Mouse (Mus musculus): ENCODE measurements around the gene Sh2d1b2. TPM values are rescaled to one million over a fixed set of nuclear protein-coding genes. Genes with fewer than 3 reads are reported as not detected.
"Not testable (repeated sequence)": the region's sequence is repeated elsewhere in the genome, so short reads cannot be mapped to it uniquely, and the experiment has no call there.

The Sh2d1b2 gene
- not detected in 2 replicates for polyA plus RNA-seq (2014; fragmentation: Nextera tagmentation; extraction: Ambion mirVana)

DNA sequence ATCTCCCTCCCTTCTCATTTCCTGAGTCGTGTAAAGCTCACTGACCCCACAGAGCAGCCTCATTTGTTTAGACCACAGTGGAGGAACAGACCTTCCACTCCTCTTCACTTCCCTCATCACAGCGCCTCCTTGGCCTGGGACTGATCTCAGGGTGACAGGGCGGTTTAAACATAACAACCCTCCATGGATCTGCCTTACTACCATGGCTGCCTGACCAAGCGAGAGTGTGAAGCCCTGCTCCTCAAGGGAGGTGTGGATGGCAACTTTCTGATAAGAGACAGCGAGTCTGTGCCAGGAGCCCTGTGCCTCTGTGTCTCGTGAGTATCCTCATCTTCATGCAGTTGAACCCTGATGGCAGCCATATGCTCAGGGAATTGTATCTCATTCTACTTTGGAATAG is at the start of gene Sh2d1b2:
TSS of gene Sh2d1b2 (plus strand) at position 62 of the 400 bp plus-strand sequence.
- ATAC-seq (ENCODE audit: insufficient number of reproducible peaks, low FRiP score, low TSS enrichment, low read depth); H3K9ac ChIP-seq (ENCODE audit: low read length); DNase-seq (ENCODE audit: low spot score); H3K9me3 ChIP-seq (ENCODE audit: control insufficient read depth, low read length); H3K36me3 ChIP-seq (ENCODE audit: control insufficient read depth, insufficient read depth, low read length); H3K27me3 ChIP-seq (ENCODE audit: control insufficient read depth, insufficient read depth, low read length); H3K4me2 ChIP-seq (ENCODE audit: low read depth, severe bottlenecking); H3K27ac ChIP-seq (replicated peaks; ENCODE audit: low read depth, low read length); H3K4me1 ChIP-seq (ENCODE audit: control insufficient read depth, insufficient read depth, low read length); H3K4me3 ChIP-seq (ENCODE audit: low read depth, low read length): not testable (repeated sequence)
- WGBS: 70% methylated on average over 5 of the region's 6 CpGs

DNA sequence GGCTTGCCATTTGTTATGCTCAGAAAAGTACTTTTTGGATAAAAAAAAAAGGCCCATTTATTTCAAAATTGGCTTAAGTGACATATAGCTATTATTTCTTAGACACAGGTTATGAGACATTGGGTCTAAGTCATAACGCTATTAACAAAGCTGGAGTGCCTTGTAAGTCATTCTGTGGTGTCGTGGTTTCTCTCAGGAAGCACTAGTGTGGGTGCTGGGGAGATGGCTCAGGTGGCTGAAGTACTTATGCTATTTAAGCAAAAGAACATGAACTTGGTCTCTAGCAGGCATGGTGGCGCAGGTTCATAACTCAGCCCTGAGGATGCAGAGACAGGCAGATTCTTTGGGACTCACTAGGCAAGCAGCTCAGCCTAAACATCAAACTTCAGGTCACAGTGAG is 47.4 kb upstream of the Sh2d1b2 start:
- ATAC-seq (ENCODE audit: insufficient number of reproducible peaks, low FRiP score, low TSS enrichment, low read depth) (no peak), DNase-seq (ENCODE audit: low spot score) (no peak)
- H3K4me3 ChIP-seq (ENCODE audit: low read depth, low read length): no peak overlapping the region
- H3K36me3 ChIP-seq (ENCODE audit: control insufficient read depth, insufficient read depth, low read length): no peaks in the 10 kb centered on the region
- H3K9me3 ChIP-seq (ENCODE audit: control insufficient read depth, low read length): no peaks in the 10 kb centered on the region
- H3K27ac ChIP-seq (replicated peaks; ENCODE audit: low read depth, low read length): no peak overlapping the region
- no peak overlapping the region for H3K4me2 ChIP-seq (ENCODE audit: low read depth, severe bottlenecking)
- no peaks in the 10 kb centered on the region for H3K4me1 ChIP-seq (ENCODE audit: control insufficient read depth, insufficient read depth, low read length)
- H3K9ac ChIP-seq (ENCODE audit: low read length): no peak overlapping the region
- WGBS: 96% methylated on average over 3 of the region's 3 CpGs
- no peaks in the 10 kb centered on the region for H3K27me3 ChIP-seq (ENCODE audit: control insufficient read depth, insufficient read depth, low read length)

DNA sequence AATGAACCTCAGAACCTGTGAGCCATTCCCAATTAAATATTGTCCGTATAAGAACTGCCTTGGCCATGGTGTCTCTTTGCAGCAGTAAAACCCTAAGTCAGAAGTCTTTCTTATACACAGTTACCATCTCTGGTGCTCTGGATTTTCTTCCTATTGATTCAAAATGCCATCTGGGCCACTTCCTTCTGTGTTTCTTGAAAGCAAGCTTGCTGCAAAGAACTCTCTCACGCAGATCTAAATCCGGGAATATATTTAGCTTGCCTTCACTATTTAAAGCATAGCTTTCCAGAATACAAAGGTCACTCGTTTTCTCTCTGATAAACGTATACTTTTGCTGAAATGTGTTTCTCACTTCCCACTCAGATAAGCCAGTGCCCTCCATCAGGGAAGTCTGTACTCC is 46.0 kb upstream of the Sh2d1b2 start:
- Histone ChIP-seq H3K36me3 (ENCODE audit: control insufficient read depth, insufficient read depth, low read length) (no peaks in the 10 kb centered on the region), H3K4me2 (ENCODE audit: low read depth, severe bottlenecking) (no peak overlapping the region), H3K9ac (ENCODE audit: low read length) (no peak overlapping the region), H3K4me1 (ENCODE audit: control insufficient read depth, insufficient read depth, low read length) (no peaks in the 10 kb centered on the region), H3K4me3 (ENCODE audit: low read depth, low read length) (no peak overlapping the region), H3K9me3 (ENCODE audit: control insufficient read depth, low read length) (no peaks in the 10 kb centered on the region), H3K27ac (replicated peaks; ENCODE audit: low read depth, low read length) (no peak overlapping the region), H3K27me3 (ENCODE audit: control insufficient read depth, insufficient read depth, low read length) (no peaks in the 10 kb centered on the region)
- DNase-seq (ENCODE audit: low spot score): no peak
- WGBS: 90% methylated on average over 5 of the region's 5 CpGs
- no peak for ATAC-seq (ENCODE audit: insufficient number of reproducible peaks, low FRiP score, low TSS enrichment, low read depth)

DNA sequence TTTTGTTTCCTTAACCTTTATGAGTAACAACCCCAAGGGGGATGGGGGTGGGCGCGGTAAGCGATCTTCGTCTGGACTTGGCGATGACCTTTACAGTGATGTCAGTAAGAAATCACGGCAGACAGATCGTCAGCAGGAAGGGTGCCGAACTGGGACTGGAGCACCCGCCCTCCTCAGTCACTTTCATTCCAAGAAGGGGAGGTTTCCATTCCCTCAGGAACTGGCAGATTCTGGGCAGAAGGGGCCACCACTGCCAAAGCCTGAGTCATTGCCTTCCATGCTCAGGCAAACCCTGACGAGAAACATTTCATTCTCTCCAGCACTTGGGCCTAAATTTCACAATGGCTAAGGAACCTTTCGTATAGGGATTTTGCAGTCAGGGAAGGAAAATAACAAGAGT is 43.9 kb upstream of the Sh2d1b2 start:
- Histone ChIP-seq H3K9ac (ENCODE audit: low read length) (no peak overlapping the region), H3K4me2 (ENCODE audit: low read depth, severe bottlenecking) (no peak overlapping the region), H3K4me3 (ENCODE audit: low read depth, low read length) (no peak overlapping the region), H3K27ac (replicated peaks; ENCODE audit: low read depth, low read length) (no peak overlapping the region), H3K27me3 (ENCODE audit: control insufficient read depth, insufficient read depth, low read length) (no peaks in the 10 kb centered on the region), H3K4me1 (ENCODE audit: control insufficient read depth, insufficient read depth, low read length) (no peaks in the 10 kb centered on the region), H3K9me3 (ENCODE audit: control insufficient read depth, low read length) (no peaks in the 10 kb centered on the region), H3K36me3 (ENCODE audit: control insufficient read depth, insufficient read depth, low read length) (0 out of 2 replicates have a peak, but pooled peaks cover 4% of the 10 kb centered on the region)
- DNase-seq (ENCODE audit: low spot score): no peak
- 74% methylated on average over 11 of the region's 11 CpGs for WGBS
- ATAC-seq (ENCODE audit: insufficient number of reproducible peaks, low FRiP score, low TSS enrichment, low read depth): no peak

DNA sequence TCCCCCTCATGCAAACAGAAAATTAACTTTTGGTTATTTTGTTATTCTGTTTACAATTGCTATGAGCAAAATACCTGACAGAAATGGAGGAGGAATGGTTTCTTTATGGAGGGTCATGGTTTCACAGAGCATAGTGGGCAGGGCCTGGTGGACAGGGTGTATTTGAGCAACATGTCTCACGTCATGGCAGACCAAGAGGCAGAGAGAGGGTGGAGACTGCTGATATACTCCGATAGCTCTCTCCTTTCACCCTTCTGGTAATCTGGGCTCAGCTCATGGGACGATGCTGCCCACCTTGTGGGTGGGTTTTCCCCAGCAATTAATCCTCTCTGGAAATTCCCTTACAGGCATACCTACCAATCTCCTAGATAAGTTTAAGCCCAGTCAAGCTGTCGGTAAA is 42.3 kb upstream of the Sh2d1b2 start:
- no peak overlapping the region for H3K27ac ChIP-seq (replicated peaks; ENCODE audit: low read depth, low read length)
- ATAC-seq (ENCODE audit: insufficient number of reproducible peaks, low FRiP score, low TSS enrichment, low read depth) (no peak), DNase-seq (ENCODE audit: low spot score) (no peak)
- H3K9ac ChIP-seq (ENCODE audit: low read length): no peak overlapping the region
- no peaks in the 10 kb centered on the region for H3K9me3 ChIP-seq (ENCODE audit: control insufficient read depth, low read length)
- no peaks in the 10 kb centered on the region for H3K4me1 ChIP-seq (ENCODE audit: control insufficient read depth, insufficient read depth, low read length)
- H3K36me3 ChIP-seq (ENCODE audit: control insufficient read depth, insufficient read depth, low read length): 0 out of 2 replicates have a peak, but pooled peaks cover 4% of the 10 kb centered on the region
- 85% methylated on average over 4 of the region's 4 CpGs for WGBS
- no peak overlapping the region for H3K4me3 ChIP-seq (ENCODE audit: low read depth, low read length)
- no peak overlapping the region for H3K4me2 ChIP-seq (ENCODE audit: low read depth, severe bottlenecking)
- H3K27me3 ChIP-seq (ENCODE audit: control insufficient read depth, insufficient read depth, low read length): no peaks in the 10 kb centered on the region

DNA sequence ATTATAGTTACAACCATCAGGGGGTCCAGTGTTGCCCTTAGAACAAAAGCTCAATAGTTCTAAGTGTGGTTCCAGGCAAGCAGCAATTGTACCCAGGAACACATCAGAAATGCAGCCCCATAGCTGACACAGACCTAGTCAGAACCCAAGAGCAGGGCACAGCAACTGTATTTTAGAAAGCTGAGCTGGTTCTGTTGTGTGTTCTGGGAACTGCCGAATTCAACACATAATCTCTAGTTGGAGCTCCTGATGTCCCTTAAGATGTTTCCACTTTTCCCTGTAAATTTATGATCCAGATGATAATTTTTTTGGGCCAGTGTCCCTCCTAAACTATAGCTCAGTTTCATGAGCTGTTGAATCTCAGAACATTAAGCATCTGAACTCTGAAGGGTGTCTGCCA is 40.6 kb upstream of the Sh2d1b2 start:
- Histone ChIP-seq H3K27me3 (ENCODE audit: control insufficient read depth, insufficient read depth, low read length) (no peaks in the 10 kb centered on the region), H3K4me2 (ENCODE audit: low read depth, severe bottlenecking) (no peak overlapping the region), H3K36me3 (ENCODE audit: control insufficient read depth, insufficient read depth, low read length) (0 out of 2 replicates have a peak, but pooled peaks cover 4% of the 10 kb centered on the region), H3K4me3 (ENCODE audit: low read depth, low read length) (no peak overlapping the region), H3K4me1 (ENCODE audit: control insufficient read depth, insufficient read depth, low read length) (no peaks in the 10 kb centered on the region), H3K9ac (ENCODE audit: low read length) (no peak overlapping the region), H3K27ac (replicated peaks; ENCODE audit: low read depth, low read length) (no peak overlapping the region), H3K9me3 (ENCODE audit: control insufficient read depth, low read length) (no peaks in the 10 kb centered on the region)
- DNase-seq (ENCODE audit: low spot score): no peak
- WGBS: 97% methylated on average over 1 of the region's 1 CpGs
- ATAC-seq (ENCODE audit: insufficient number of reproducible peaks, low FRiP score, low TSS enrichment, low read depth): no peak

DNA sequence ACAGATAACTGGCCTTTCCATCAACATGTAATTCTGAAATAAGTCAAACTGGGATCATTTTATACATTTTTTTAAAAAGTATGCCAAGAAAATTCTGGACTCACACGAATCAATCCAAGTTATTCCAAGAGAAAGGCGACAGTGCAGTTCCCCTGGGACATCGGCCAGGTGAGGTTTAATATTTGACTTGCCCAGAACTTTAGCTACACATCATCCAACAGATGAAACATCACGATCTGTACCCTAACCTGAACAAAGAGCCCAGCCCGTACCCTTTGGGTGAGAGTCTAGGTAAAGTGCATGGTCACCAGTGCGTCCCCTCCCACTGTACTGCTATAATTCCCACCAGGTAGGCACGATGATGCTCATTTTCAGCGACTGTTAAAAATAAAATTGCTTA is 36.3 kb upstream of the Sh2d1b2 start:
- no peaks in the 10 kb centered on the region for H3K4me1 ChIP-seq (ENCODE audit: control insufficient read depth, insufficient read depth, low read length)
- H3K4me2 ChIP-seq (ENCODE audit: low read depth, severe bottlenecking): no peak overlapping the region
- H3K4me3 ChIP-seq (ENCODE audit: low read depth, low read length): no peak overlapping the region
- ATAC-seq (ENCODE audit: insufficient number of reproducible peaks, low FRiP score, low TSS enrichment, low read depth) (no peak), DNase-seq (ENCODE audit: low spot score) (no peak)
- WGBS: 90% methylated on average over 8 of the region's 8 CpGs
- H3K9ac ChIP-seq (ENCODE audit: low read length): no peak overlapping the region
- H3K27me3 ChIP-seq (ENCODE audit: control insufficient read depth, insufficient read depth, low read length): no peaks in the 10 kb centered on the region
- H3K36me3 ChIP-seq (ENCODE audit: control insufficient read depth, insufficient read depth, low read length): peaks cover 8% of the 10 kb centered on the region; the same call in 1 of the 2 replicates
- H3K27ac ChIP-seq (replicated peaks; ENCODE audit: low read depth, low read length): no peak overlapping the region
- no peaks in the 10 kb centered on the region for H3K9me3 ChIP-seq (ENCODE audit: control insufficient read depth, low read length)

DNA sequence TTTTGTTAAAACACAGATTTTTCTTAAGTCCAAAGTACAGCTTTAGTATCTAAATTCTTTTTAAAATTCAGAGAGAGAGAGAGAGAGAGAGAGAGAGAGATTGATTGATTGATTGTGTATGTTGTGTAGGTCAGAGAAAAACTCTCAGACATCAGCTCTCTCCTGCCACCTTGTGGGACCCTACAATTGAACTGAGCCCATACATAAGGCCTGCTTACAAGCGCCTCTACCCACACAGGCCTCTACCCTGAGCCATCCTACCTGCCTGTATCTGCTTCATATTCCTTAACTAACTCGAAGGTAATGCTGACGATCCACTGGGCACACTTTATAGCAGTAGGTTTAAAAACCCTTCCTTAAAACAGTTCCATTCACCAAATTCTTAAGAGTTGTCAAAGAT is 32.2 kb upstream of the Sh2d1b2 start:
- WGBS: 78% methylated on average over 3 of the region's 3 CpGs
- ATAC-seq (ENCODE audit: insufficient number of reproducible peaks, low FRiP score, low TSS enrichment, low read depth) (no peak), DNase-seq (ENCODE audit: low spot score) (peak; percentile 39)
- Histone ChIP-seq H3K27me3 (ENCODE audit: control insufficient read depth, insufficient read depth, low read length) (no peaks in the 10 kb centered on the region), H3K9me3 (ENCODE audit: control insufficient read depth, low read length) (no peaks in the 10 kb centered on the region), H3K27ac (replicated peaks; ENCODE audit: low read depth, low read length) (no peak overlapping the region), H3K36me3 (ENCODE audit: control insufficient read depth, insufficient read depth, low read length) (peaks cover 5% of the 10 kb centered on the region; the same call in 1 of the 2 replicates), H3K4me1 (ENCODE audit: control insufficient read depth, insufficient read depth, low read length) (no peaks in the 10 kb centered on the region), H3K4me2 (ENCODE audit: low read depth, severe bottlenecking) (no peak overlapping the region), H3K9ac (ENCODE audit: low read length) (no peak overlapping the region), H3K4me3 (ENCODE audit: low read depth, low read length) (no peak overlapping the region)

DNA sequence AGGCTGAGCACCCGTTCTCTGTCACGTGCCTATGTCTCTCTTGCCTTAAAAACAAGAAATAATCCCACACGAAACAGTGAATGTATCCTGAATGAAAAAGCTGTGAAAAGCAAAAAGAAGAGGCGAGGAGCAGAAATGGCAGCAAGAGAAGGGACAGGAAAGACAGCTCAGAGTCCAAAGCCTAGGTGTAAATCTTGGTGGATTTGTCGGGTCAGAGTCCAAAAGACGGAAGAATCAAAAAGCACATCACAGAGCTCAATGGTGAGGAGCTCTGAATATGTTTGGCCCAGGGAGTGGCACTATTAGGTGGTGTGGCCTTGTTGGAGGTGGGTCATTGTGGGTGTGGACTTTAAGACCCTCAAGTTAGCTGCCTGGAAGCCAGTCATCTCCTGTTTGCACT is 26.2 kb upstream of the Sh2d1b2 start:
- H3K36me3 ChIP-seq (ENCODE audit: control insufficient read depth, insufficient read depth, low read length): peaks cover 7% of the 10 kb centered on the region; the same call in 1 of the 2 replicates
- DNase-seq (ENCODE audit: low spot score): no peak
- H3K27me3 ChIP-seq (ENCODE audit: control insufficient read depth, insufficient read depth, low read length): no peaks in the 10 kb centered on the region
- H3K9me3 ChIP-seq (ENCODE audit: control insufficient read depth, low read length): no peaks in the 10 kb centered on the region
- H3K4me1 ChIP-seq (ENCODE audit: control insufficient read depth, insufficient read depth, low read length): no peaks in the 10 kb centered on the region
- no peak overlapping the region for H3K27ac ChIP-seq (replicated peaks; ENCODE audit: low read depth, low read length)
- no peak overlapping the region for H3K9ac ChIP-seq (ENCODE audit: low read length)
- 94% methylated on average over 6 of the region's 6 CpGs for WGBS
- ATAC-seq (ENCODE audit: insufficient number of reproducible peaks, low FRiP score, low TSS enrichment, low read depth): no peak
- H3K4me3 ChIP-seq (ENCODE audit: low read depth, low read length): no peak overlapping the region
- H3K4me2 ChIP-seq (ENCODE audit: low read depth, severe bottlenecking): no peak overlapping the region

Measured in limb, embryonic 11.5 days (tissue).